Mouse (Mus musculus) intestine, postnatal 0 days (tissue): ENCODE data around the gene B4galt5. TPM values are rescaled to one million over a fixed set of nuclear protein-coding genes. Genes with fewer than 3 reads are reported as not detected.

Source experiments
- ATAC-seq: fragments of 200-750 bp; cut with Nextera tagmentation; 2 replicates; pipeline ENCODE4 v1.8.0; 2017; ENCODE audit warnings: mild to moderate bottlenecking, moderate TSS enrichment, moderate library complexity
- H3K27ac ChIP-seq: fragments of 300-500 bp; sonication (generic); 2 replicates; pipeline ENCODE4 v1.5.1; 2014; ENCODE audit warnings: mild to moderate bottlenecking, low read depth, low read length, moderate library complexity
- H3K27me3 ChIP-seq: fragments of 300-500 bp; sonication (generic); replicated peaks from 2 replicates; pipeline ENCODE4 v1.6.1; 2014; ENCODE audit warnings: low read length, mixed read lengths; ENCODE audit not compliant: control insufficient read depth, insufficient read depth
- H3K36me3 ChIP-seq: fragments of 300-500 bp; sonication (generic); 2 replicates; pipeline ENCODE4 v1.6.1; 2014; ENCODE audit warnings: mild to moderate bottlenecking, moderate library complexity; ENCODE audit not compliant: control insufficient read depth, insufficient read depth
- H3K4me1 ChIP-seq: fragments of 300-500 bp; sonication (generic); replicated peaks from 2 replicates; pipeline ENCODE4 v1.6.1; 2014; ENCODE audit warnings: antibody characterized with exemption, low read length, mixed read lengths; ENCODE audit not compliant: control insufficient read depth, insufficient read depth
- H3K4me2 ChIP-seq: fragments of 300-500 bp; sonication (generic); replicated peaks from 2 replicates; pipeline ENCODE4 v1.6.1; 2014; ENCODE audit warnings: low read depth, mild to moderate bottlenecking, moderate library complexity
- H3K4me3 ChIP-seq: fragments of 300-500 bp; sonication (generic); 2 replicates; pipeline ENCODE4 v1.5.1; 2014; ENCODE audit warnings: low read depth, low read length
- H3K9ac ChIP-seq: fragments of 300-500 bp; sonication (generic); 2 replicates; pipeline ENCODE4 v1.6.1; 2014; ENCODE audit warnings: mild to moderate bottlenecking, low read depth, low read length
- H3K9me3 ChIP-seq: fragments of 300-500 bp; sonication (generic); 2 replicates; pipeline ENCODE4 v1.6.1; 2016; ENCODE audit warnings: mixed run types; ENCODE audit not compliant: control insufficient read depth
- CTCF ChIP-seq: sonication (generic); IDR thresholded peaks from 2 replicates; pipeline ENCODE4 v1.5.1; 2016; ENCODE audit warnings: low read depth, mild to moderate bottlenecking, control low read depth, antibody characterized with exemption, moderate library complexity
- WGBS: fragments of 180-500 bp; shearing (Covaris S2); extraction: QIAGEN DNeasy Blood & Tissue Kit; methylation state at CpG from one replicate; pipeline ENCODE4 v1.1.7; 2014; 5-methylcytosine and 5-hydroxymethylcytosine counted together
- polyA plus RNA-seq: library from polyadenylated mRNA; unstranded; fragments of >200 nt; fragmentation: Nextera tagmentation; extraction: Ambion mirVana; gene quantifications from 2 replicates; pipeline ENCODE4 v1.2.1, GENCODE M21; 2015

B4galt5 gene
- polyA plus RNA-seq, 1 experiment from 2014 or later, result 26.6 TPM

DNA sequence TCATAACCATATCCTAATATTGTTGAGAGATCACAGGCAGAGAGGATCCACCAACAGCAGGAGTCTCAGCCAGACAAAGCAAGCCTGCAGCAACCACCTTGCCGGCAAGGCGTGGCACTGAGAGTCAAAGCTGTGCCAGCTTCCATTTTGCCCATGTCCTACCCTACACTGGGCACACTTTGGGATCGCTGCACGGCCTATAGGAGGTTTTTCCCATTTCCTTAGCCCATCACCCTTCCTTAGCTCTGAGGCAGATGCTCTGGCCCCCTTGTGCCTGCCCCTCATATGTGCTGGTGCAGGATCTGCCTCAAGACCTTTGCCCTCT lies 68.0 kb downstream of the B4galt5 start:
- 66% methylated on average over 4 of the region's 4 CpGs for WGBS

DNA sequence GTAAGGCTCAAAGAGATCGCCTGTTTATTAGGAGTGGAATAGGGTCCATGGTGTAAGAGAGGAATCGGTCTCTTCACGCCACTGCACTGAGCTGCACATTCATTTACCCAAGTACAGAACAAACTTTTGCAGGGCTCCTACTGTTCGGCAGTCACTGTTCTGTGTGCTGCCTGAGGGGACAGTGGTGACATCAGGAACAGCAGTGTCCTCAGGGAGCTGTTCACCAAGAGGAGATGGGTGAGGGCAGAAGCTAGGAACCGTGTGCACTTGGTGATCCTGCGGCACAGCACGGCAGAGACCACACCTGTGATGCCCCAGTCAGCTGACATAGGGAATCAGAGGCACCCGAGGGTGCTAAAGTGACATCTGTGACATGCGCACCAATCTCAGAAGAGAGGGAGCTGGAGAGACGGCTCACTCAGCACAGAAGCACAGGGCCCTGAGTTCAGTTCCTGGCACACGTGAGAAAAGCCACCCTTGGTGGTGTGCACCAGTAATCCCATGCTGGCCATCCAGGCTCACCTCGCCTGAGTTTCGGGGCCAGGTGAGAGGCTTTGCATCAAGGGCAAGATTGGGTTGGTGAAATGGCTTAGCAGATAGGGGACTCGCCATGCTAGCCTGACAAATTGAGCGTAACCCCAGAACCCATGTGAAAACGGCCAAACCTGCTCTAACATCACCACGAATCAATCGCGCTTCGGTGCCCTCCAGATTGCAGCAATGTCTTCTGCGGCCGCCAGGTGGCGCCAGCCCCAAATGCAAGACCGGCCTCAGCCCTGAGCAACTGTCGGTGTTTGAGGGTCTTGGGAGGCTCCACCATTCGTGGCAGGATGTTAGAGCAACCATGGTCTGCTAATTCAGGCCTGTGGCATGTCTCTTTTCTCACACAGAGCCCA lies 68.6 kb downstream of the B4galt5 start:
- Histone ChIP-seq H3K27me3 (no peaks in the 10 kb centered on the region; the same call in 1 of the 2 replicates), H3K4me1 (no peaks in the 10 kb centered on the region), H3K9ac (no peak overlapping the region), H3K4me3 (no peak overlapping the region), H3K9me3 (no peaks in the 10 kb centered on the region), H3K27ac (no peak overlapping the region), H3K4me2 (no peak overlapping the region; the same call in 1 of the 2 replicates), H3K36me3 (no peaks in the 10 kb centered on the region)
- WGBS, result 43% methylated on average over 26 of the region's 26 CpGs
- peak; percentile 68 for ATAC-seq
- TF ChIP-seq CTCF, result peak; percentile 100

More for the DNA sequence above, 68.0 kb downstream of the B4galt5 start:
- no peak overlapping the region for H3K9ac ChIP-seq
- ATAC-seq, result peak; percentile 67
- no peak overlapping the region for H3K4me3 ChIP-seq
- no peak overlapping the region for H3K27ac ChIP-seq
- no peaks in the 10 kb centered on the region; the same call in 1 of the 2 replicates for H3K27me3 ChIP-seq
- no peak overlapping the region; the same call in 1 of the 2 replicates for H3K4me2 ChIP-seq
- no peaks in the 10 kb centered on the region for H3K4me1 ChIP-seq
- TF ChIP-seq CTCF, result no peak
- H3K36me3 ChIP-seq, result no peaks in the 10 kb centered on the region
- no peaks in the 10 kb centered on the region for H3K9me3 ChIP-seq

GRCm38 (mm10) chr2:167278751-167279526 lies 70.0 kb downstream of the B4galt5 start:
- peak; percentile 97 for TF ChIP-seq CTCF
- no peak overlapping the region for H3K27ac ChIP-seq
- no peaks in the 10 kb centered on the region for H3K4me1 ChIP-seq
- H3K9me3 ChIP-seq, result no peaks in the 10 kb centered on the region
- peak; percentile 39; the same call in 1 of the 2 replicates for ATAC-seq
- no peak overlapping the region for H3K4me3 ChIP-seq
- no peaks in the 10 kb centered on the region; the same call in 1 of the 2 replicates for H3K27me3 ChIP-seq
- H3K36me3 ChIP-seq, result no peaks in the 10 kb centered on the region
- no peak overlapping the region for H3K9ac ChIP-seq
- 55% methylated on average over 17 of the region's 17 CpGs for WGBS
- H3K4me2 ChIP-seq, result no peak overlapping the region

- no peaks in the 10 kb centered on the region; the same call in 1 of the 2 replicates for H3K27me3 ChIP-seq
- WGBS, result 75% methylated on average over 7 of the region's 7 CpGs
- H3K4me1 ChIP-seq, result no peaks in the 10 kb centered on the region
- ATAC-seq, result no peak
- no peak for TF ChIP-seq CTCF
- H3K4me2 ChIP-seq, result no peak overlapping the region
- H3K9me3 ChIP-seq, result no peaks in the 10 kb centered on the region
- no peaks in the 10 kb centered on the region for H3K36me3 ChIP-seq
- H3K27ac ChIP-seq, result no peak overlapping the region
- no peak overlapping the region for H3K9ac ChIP-seq
- no peak overlapping the region for H3K4me3 ChIP-seq
Measured at GRCm38 (mm10) chr2:167278011-167278410, 71.0 kb downstream of the B4galt5 start.

DNA sequence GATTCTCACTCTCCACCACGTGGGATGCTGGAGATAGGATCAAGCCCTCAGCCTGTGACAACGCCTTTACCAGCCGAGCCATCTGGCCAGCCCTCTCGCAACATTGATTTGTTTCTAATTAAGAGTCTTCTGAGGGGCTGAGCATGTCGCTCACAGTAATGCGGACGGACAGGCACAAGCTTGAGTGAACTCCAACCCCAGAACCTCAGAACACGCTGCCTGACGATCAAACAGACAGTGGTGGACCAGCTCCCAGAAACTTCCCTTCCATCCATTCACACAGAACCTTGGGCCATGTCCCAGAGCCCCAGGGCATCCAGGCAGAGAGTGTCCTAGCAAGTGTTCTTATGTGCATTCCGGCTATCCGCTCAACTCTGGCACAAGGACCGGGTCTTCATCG lies 72.0 kb downstream of the B4galt5 start:
- H3K9ac ChIP-seq, result no peak overlapping the region
- no peaks in the 10 kb centered on the region for H3K36me3 ChIP-seq
- no peaks in the 10 kb centered on the region for H3K4me1 ChIP-seq
- H3K9me3 ChIP-seq, result no peaks in the 10 kb centered on the region
- no peak for ATAC-seq
- H3K27ac ChIP-seq, result no peak overlapping the region
- H3K4me3 ChIP-seq, result no peak overlapping the region
- WGBS, result 80% methylated on average over 13 of the region's 13 CpGs
- H3K4me2 ChIP-seq, result no peak overlapping the region
- TF ChIP-seq CTCF, result no peak
- no peaks in the 10 kb centered on the region; the same call in 1 of the 2 replicates for H3K27me3 ChIP-seq

DNA sequence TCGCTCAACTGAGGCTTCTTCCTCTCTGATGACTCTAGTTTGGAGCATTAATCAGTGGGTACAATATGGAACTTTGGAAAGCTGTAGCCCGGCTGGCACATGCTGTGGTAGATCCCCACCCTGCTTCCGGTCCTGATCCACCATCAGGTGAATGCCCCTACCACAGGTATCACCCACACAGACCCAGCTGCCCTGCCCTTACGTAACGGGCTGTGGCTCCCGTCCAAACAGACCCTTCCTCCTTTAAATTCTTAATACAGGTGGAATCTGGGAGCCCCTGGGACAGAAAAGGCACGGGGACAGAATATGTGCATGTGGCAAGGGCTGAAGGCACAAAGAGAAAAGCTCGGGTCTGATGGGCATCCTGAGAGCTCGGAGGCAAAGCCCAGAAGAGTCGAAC lies 73.1 kb downstream of the B4galt5 start:
- no peaks in the 10 kb centered on the region; the same call in 1 of the 2 replicates for H3K27me3 ChIP-seq
- no peaks in the 10 kb centered on the region for H3K9me3 ChIP-seq
- no peak for TF ChIP-seq CTCF
- no peak overlapping the region for H3K9ac ChIP-seq
- no peak overlapping the region for H3K4me3 ChIP-seq
- no peak for ATAC-seq
- 88% methylated on average over 10 of the region's 10 CpGs for WGBS
- no peak overlapping the region for H3K4me2 ChIP-seq
- H3K36me3 ChIP-seq, result no peaks in the 10 kb centered on the region
- H3K27ac ChIP-seq, result no peak overlapping the region
- H3K4me1 ChIP-seq, result no peaks in the 10 kb centered on the region
